Mouse (Mus musculus): ENCODE data around the gene Spata7. TPM values are rescaled to one million over a fixed set of nuclear protein-coding genes. Genes with fewer than 3 reads are reported as not detected.
"Not testable (repeated sequence)": the region's sequence is repeated elsewhere in the genome, so short reads cannot be mapped to it uniquely, and the experiment has no call there.

Spata7 gene
- total RNA-seq (2021) = 10 to 100 TPM; 24.2 to 25.6 TPM
- long read RNA-seq, transcript Spata7-201 (12 exons, 2,052 nt) = major isoform, 6 of 8 reads
- long read RNA-seq, partial matches to known transcripts = 0 of 8 reads
- long read RNA-seq, other reads (novel, unspliced or antisense) = 2 of 8 reads

DNA sequence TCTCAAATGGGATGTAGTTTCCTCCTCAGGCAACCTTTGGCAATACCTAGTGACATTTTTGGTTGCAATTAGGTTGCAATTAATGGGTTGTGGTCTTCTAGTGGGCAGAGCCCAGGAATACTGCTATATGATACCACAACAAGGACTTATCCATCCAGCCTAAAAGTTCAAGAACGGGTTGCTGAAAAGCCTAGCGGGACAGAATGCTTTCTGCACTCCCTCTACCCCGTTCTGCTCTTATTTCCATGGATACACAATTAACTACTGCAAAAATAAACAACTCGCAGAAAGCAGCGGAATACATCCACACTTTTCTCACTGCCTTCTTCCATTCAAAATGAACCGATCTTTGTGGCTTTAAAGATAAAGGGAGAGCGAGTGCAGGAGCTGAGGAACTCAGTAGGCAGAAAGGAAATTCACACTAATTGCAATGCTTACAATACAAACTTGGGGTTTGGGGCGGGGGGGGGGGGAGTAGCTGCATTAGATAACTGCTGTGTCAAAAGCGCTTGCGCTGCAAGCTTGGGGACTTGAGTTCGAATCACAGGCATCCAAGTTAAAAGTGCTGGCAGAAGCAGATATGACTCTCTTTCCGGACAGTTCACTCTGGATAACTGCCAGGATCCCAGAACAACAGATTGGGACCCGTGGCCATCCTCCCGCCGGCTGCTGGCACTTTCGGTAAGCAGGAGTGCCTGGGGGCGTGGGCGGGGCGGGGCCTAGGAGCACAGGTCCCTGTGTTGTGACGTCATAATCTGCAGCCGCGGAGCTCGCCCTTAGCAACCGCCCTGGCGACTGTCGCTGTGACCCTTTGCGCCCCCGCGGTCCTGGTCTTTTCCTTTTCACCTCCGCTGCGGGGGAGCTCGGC is at the start of gene Spata7:
Gene Spata7, plus strand, starts transcription at position 766 of the 868 bp plus-strand sequence.
- peak; percentile 79 to 91 for DNase-seq (ENCODE audit: low spot score in 2 of 2)

DNA sequence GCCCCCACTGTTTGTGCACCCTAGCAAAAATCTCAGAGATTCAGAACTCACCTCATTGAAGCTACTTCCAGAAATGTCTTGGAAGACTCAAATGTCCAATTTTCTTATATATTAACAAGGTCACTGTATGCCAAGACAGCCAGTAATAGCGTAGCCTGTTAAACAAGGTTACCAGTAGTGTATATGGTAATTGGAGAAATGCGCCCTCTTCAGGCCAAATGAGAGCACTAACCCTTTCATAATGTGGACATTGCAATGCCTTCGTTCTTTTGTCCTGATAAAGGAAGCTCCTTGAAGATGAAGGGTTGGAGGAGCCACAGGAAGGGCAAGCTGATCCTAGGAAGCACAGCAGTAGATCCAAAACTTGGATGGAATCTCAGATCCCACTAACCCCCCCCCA is 42.7 kb upstream of the Spata7 start:
- DNase-seq (ENCODE audit: low spot score in 2 of 2) = peak in 1 of 2 experiments; percentile 48

GRCm38 (mm10) chr12:98588573-98588972 is 39.4 kb upstream of the Spata7 start:
- DNase-seq (ENCODE audit: low spot score in 2 of 2) = no peak

DNA sequence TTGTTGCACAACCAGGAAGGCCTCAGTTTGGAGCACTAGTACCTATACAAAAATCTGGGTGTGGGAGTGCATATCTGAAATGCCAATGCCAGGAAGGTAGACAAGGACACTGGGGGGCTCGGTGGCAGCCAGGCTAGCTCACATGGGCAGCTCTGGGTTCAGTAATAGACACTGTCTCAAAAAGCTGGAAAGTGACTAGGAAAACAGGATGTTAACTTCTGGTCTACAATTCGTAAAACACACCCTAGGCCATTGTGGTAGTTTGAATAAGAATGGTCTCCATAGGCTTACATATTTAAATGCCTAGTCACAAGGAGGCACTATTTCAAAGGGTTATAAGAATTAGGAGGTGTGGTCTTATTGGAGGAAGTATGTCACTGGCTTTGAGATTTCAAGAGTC is 36.9 kb upstream of the Spata7 start:
- no peak for DNase-seq (ENCODE audit: low spot score in 2 of 2)

DNA sequence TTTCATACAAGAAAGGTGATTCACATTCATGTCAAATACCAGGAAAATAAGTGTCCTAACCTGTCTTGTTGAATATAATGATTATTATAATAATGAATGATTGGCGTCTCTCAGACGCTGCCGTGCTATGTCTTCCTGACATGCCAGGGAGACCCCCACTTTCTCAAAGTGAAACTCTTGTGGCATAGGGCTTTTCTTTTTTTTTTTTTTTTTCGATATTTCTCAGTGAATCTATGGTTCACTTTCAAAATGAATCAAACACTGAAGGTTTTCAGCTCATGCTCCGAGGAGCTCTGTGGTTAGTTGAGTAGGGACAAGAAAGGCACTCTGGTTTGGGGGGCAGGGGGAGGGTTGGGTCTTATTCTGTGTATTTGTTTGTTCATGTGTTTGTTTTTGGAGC is 27.1 kb upstream of the Spata7 start:
- no peak for DNase-seq (ENCODE audit: low spot score in 2 of 2)

GRCm38 (mm10) chr12:98602114-98602513 is 25.8 kb upstream of the Spata7 start:
- DNase-seq (ENCODE audit: low spot score in 2 of 2) = peak in 1 of 2 experiments; percentile 6

- no peak for DNase-seq (ENCODE audit: low spot score in 2 of 2)
Measured at GRCm38 (mm10) chr12:98605264-98605663, 22.7 kb upstream of the Spata7 start.

DNA sequence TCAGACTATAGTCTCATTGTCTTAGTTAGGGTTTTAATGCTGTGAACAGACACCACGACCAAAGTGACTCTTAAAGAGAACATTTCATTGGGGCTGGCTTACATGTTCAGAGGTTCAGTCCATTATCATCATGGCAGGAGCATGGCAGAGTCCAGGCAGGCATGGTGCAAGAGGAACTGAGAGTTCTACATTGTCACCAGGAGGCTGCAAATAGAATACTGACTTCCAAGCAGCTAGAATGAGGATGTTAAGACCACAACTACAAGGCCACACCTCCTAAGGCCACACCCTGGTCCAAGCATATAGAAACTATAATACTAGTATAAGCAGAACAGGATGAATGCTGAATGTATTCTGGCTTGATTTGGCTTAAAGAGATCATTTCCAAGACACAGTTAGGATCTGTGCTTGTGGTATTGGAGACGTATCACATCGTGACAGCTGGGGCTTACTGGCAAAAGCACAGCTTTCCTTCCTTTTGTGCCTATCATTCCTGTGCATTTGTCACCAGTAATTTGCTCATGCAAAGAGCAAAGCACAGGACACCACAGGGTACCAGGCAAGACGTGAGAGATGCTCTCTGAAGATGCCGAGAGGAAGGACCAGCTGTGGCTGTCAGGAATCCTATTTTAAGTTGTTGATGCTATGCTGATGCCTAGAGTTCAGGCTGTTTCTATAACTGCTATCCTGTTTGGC is 21.2 kb upstream of the Spata7 start:
- peak in 1 of 2 experiments; percentile 35 for DNase-seq (ENCODE audit: low spot score in 2 of 2)

DNA sequence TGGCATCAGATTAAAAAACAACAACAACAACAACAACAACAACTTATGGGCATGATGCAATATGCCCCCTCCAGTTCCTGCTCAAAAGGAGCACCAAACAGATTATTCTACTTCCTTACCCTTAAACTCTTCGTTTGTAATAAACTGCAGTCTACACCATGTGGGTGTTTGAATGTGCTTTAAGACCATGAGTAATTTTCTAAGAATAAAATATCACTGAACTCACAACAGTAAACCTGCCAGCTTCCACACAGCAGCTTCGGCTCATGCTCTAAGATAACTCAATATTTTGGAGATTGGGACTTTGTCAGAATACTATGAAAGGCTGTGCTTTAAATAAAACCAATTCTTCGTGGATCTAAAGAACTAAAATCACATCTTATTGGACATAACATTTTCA is 17.6 kb upstream of the Spata7 start:
- no peak for DNase-seq (ENCODE audit: low spot score in 2 of 2)

DNA sequence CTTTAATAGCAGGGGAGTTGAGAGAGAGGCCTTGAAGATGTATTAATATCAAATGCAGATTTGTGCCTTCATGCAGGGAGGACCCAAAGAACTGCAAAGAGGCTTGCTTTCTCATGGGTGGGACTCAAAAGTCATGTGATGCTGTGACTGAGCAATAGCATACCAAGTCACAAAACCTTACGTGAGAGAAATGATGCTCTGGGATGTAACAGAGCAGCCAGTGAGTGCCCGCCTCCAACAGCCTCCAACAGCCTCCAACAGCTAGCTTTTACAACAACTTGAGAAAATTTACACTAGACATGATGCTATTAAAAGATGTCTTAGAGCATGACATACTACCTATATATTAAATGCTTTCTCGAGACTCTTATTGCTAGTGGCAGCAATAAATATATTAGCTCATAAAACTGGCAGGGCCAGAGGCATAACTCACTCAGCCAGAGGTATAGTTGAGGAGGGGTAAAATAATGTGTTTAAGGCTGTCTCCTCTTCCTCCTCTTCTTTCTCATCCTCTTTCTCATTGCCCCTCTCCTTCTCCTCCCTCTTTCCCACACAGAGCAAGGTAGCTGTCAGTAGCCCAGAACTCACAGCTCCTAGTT is 12.9 kb upstream of the Spata7 start:
- DNase-seq (ENCODE audit: low spot score in 2 of 2) = no peak

DNA sequence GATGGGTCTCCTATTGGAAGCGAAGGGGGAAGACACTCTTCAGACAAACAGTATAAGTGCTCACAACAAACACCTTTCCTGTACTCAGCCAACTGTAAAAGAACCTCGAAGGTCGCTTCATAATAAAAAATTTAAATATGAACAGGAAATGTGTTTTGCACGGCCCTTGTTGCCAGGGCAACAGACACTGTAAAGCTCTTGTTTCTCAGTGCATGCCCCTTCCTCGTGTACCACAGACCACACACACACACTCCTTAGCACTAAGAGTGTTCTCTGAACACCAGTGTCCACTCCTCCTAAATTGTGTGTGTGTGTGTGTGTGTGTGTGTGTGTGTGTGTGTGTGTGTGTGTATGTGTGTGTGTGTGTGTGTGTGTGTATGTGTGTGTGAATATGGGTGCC is 12.2 kb upstream of the Spata7 start:
- DNase-seq (ENCODE audit: low spot score in 2 of 2) = no peak

GRCm38 (mm10) chr12:98619496-98619895 is 8.5 kb upstream of the Spata7 start:
- DNase-seq (ENCODE audit: low spot score in 2 of 2) = no peak

DNA sequence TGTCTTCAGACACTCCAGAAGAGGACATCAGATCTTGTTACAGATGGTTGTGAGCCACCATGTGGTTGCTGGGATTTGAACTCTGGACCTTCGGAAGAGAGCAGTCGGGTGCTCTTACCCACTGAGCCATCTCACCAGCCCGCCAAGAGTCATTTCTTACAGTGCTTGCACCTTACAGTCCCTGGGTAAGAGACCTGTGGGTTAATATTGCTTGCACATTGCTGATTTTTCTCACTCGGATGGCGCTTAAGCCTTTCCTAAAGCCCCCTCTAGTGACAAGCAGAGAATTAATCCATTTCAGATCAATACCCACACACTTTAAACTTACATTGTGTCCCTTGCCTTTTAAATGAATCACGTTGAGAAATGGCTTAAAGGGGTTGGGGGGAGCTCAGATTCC is 7.0 kb upstream of the Spata7 start:
- DNase-seq (ENCODE audit: low spot score in 2 of 2) = peak in 1 of 2 experiments; percentile 53

DNA sequence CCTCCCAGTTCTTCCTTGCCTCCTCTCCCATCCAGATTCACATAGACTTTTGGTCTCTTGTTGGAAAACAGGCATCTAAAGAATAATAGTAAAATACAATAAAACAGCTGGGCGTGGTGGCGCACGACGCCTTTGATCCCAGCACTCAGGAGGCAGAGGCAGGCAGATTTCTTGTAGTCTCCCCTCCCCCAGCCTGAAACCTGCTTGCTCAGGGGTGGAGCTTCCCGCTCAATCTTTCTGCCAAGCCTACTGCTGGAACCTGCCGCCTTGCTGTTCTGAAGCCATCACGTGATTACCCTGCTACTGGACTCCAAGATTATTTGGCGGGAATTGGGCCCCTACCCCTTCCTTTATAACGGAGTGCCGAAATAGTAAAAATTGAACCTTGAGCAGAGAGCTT is 4.7 kb upstream of the Spata7 start:
- DNase-seq (ENCODE audit: low spot score in 2 of 2) = not testable (repeated sequence)

GRCm38 (mm10) chr12:98628260-98628970 is 458 bp downstream of the Spata7 start:
- DNase-seq (ENCODE audit: low spot score in 2 of 2) = no peak

DNA sequence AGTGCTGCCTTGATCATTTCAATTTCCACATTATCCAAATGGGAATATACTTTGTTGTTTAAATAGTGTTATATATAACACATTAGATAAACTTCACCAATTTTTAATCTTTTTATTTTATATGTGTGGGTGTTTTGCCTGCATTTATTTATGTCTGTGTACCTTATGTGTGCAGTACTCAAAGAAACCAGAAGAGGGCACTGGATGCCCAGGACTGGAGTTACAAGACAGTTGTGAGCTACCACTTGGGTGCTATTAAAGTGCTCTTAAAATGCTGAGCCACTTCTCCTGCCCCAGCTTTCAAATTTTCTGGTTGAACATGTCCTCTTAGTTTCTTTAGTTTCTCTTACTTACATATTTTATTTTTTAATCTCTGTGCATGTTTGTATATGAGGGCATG is 16.9 kb downstream of the Spata7 start:
- no peak for DNase-seq (ENCODE audit: low spot score in 2 of 2)

DNA sequence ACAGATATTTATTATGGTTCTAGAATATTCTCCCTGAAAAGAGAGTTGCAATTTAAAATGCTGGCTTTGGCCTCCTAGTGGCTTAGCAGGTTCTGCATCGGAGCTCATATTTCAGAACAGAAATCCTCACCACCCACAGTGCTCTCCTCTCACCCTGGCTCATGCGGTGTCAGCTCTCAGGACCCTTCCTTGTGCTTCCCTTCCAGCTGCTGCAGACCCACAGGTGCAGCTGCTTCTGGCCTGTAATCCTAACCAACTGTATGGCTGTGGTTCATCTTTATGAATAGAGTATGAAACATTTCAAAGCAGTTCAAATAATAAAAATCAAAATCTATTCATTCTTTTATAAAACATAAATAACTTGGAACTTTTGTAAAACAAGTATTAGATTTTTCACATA is 28.9 kb downstream of the Spata7 start:
- DNase-seq (ENCODE audit: low spot score in 2 of 2) = no peak

DNA sequence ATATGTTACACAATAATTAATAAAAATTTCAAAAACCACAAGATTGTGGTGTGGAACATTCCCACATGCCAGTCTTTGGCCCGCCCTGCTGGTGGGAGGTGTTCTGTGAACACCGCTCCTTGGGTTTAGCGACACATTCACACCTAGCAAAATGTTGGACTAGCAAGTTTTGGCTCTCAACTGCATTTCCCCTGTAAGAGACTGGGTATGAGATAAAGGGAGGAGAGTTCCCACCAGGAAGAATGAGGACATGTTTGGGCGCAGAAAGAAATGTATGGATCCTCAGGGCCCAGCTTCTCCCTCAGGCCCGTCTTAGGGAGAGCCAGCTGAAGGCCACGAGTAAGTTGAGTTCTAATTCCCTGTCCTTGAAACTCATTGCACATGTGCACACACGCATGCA is 34.7 kb downstream of the Spata7 start:
- DNase-seq (ENCODE audit: low spot score in 2 of 2) = no peak

DNA sequence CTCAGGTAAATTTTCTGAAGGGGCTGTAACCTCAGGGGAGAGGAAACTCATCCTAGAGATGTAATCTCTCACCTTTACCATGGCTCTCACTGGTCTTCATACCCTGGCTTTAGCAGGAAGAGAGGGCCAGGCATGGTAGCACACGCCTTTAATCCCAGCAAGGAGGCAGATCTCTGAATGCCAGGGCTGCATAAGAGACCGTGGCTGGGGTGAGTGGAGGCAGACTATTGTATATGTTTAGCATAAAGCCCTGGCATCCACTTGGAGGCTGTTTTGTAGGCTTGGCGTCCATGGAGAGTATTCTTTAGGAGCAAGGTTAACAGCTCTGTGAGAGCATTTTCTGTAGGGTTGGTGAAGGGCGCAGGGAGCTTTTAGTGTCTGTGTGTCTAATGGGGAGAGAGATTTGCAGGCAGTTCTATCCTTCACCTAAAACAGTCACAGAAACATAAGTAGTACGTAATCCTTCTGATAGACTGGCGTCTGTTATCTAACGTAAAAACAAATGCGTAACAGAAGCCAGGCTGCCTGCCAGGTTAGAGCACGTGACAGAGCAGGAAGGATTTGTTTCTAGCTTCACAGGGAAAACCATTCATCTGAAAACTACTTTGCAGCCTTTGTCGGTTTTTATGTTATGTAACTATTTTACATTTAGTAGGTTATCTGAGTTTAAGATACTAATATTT is 40.3 kb downstream of the Spata7 start:
- peak; percentile 80 to 93 for DNase-seq (ENCODE audit: low spot score in 2 of 2)

- peak in 1 of 2 experiments; percentile 27 for DNase-seq (ENCODE audit: low spot score in 2 of 2)
Measured at GRCm38 (mm10) chr12:98669086-98669485, 41.1 kb downstream of the Spata7 start.

GRCm38 (mm10) chr12:98669864-98670263 is 41.9 kb downstream of the Spata7 start:
- no peak for DNase-seq (ENCODE audit: low spot score in 2 of 2)
